Mouse (Mus musculus) spleen, postnatal 4 days (tissue): ENCODE data around the gene Vamp8.
A peak's percentile ranks its signal among the peaks of the same experiment; 100 is the strongest.

Source experiments
- DNase-seq, 2 experiments: peaks; one replicate each; pipeline ENCODE4 v3.0.0; 2022; ENCODE audit warnings: low spot score in 2 of 2

Gene Vamp8

GRCm38 (mm10) chr6:72354025-72354424 lies 36.5 kb downstream of the Vamp8 start:
- DNase-seq, result no peak

DNA sequence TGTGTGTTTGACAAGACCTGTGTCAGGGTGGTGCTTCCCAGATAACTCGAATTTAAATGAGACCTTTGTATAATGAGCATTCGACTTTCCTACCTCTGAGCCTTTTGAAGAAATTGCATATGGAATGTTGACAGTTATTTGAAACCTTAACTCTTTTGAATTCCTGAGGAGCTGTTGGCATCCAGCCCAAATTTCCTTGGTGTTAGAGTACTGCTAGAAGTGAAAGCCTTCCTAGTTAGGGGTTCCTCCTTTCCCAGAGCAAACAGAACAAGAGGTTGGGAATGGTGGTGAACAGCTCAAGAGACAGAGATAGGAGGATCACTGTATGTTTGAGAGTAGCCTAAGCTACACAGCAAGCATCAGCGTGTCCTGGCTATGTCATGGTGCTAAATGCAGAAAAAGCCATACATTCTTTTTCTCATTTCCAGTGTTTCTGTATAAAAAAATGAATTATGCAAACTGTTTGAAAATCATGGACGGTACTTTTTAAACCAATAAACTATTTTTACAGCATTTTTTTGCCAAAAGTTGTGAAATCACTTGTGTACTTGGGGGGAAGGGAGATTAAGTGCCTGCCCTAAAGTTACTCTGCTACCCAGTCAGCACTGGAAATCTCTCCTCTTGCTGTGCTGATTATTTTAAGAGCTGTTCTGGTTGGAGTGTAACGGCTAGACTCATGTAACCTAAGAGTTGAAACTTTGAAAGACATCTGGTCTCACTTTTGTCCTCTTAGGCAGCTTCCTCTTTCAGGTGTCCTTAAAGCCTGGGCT lies 37.7 kb downstream of the Vamp8 start:
- no peak for DNase-seq

GRCm38 (mm10) chr6:72350214-72350613 lies 40.3 kb downstream of the Vamp8 start:
- no peak for DNase-seq

DNA sequence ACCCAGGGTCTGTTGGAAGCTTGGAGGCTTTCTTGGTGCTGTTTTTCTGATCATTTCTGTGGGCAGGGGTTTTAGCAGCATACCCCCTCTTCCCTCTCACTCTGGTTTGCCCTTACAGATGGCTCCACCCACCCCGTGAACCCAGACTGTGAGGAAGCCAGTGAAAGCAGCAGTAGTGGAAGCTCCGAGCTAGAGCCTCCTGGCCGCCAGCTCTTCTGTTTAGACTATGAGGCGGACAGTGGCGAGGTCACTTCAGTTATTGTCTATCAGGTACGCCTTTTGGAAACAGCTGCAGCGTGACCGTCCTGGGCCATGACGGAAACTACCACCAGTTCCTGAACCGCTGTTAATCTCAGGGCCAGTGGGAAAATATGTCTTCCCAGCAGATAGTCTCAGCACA lies 42.1 kb downstream of the Vamp8 start:
- DNase-seq, result no peak

DNA sequence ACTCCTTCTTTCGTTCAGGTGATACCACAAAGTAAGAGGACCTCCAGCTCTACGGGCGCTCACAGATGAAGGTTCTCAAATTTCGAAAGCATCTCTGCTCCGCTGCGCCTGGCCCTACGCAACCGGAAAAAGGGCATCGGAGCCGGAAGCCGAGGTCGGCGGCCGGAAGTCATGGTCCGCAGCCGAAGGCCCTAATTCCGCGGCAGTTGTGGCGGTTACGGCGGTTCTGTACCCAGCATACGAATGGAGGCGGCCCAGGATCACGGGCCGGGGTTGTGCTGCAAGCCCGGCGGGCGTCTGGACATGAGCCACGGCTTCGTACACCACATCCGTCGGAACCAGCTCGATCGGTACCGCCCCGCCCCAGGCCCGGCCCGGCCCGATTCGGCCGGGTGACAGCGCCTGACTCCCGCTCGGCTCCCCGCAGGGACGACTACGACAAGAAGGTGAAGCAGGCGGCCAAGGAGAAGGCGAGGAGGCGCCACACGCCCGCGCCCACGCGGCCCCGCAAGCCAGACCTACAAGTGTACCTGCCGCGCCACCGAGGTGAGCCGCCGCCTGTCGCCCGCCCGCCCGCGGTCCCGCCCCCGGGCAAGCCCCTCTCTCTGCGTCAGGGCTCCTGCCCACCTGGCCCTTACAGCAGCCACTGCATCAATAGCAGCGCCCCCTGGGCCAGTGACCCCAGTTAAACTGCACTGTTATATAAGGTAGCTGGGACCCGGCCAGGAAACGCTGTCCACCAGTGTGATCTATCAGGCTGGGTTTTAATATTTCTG lies 43.1 kb downstream of the Vamp8 start, which contains the start of gene 0610030E20Rik:
Gene 0610030E20Rik (plus strand): TSS at position 152 of the 776 bp plus-strand sequence.
- peak; percentile 80 to 90 for DNase-seq

DNA sequence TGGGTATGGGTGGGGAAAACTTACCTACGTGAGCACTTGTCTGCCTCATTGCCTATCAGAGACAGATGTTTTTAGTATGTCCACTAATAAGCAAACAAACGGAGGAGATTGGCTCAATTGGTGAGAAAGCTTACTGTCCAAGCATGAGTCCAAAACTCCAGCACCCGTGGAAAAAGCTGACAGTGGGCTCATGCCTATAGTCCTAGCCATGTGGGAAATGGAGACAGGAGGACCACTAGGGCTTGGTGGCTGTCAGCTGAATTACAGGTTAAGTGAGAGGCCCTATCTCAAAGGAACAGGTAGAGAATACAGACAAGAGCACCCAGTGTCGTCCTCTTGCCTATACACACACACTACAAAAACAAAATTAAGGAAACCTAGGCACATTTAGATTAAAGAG lies 44.2 kb downstream of the Vamp8 start:
- no peak for DNase-seq

GRCm38 (mm10) chr6:72345633-72346032 lies 44.9 kb downstream of the Vamp8 start:
- DNase-seq, result no peak

DNA sequence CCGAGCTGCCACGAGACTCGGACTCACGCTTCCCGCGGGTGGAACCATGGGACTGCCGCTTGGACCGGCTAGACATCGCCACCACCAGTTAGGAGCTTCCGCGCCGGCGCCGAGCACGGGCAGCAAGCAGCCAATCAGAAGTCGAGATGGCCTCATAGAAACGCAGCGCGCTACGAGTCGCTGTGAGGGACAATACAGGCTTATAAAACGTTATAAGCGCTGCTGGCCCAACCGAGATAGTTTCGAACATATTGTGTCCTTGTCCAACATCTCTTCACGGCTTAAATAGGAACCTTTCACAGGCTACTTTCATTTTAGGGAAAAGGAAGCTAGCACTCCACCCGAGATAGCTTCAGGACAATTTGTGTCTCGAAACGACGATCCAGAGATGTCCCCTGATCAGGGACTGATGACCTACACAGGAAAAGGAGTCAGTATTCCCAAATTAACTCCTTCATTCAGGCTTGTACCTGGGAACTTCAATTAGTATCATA lies 45.4 kb downstream of the Vamp8 start, which contains the start of gene Usp39:
Gene Usp39 (minus strand): TSS at position 111 of the 494 bp plus-strand sequence.
- peak; percentile 90 to 95 for DNase-seq

GRCm38 (mm10) chr6:72344396-72345073 lies 46.0 kb downstream of the Vamp8 start:
- DNase-seq, result no peak

DNA sequence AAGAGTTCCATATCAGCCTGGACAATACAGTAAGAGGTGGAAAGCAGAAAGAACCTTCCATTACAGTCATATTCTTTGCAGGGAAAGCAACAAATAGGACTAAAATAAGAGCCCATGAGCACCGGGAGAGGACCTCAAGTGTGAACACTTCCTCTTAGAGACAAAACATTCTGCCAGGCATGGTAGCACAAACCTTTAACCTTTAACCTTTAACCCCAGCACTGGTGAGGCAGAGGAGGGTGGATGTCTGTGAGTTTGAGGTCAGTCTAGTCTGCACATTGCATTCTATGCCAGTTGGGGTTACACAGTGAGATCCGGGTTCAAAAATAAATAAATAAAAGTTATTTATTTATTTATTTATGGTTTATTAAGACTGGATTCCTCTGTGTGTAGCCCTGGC lies 50.0 kb downstream of the Vamp8 start:
- DNase-seq, result no peak
